Mouse (Mus musculus) gastrocnemius, adult 2 months (tissue): ENCODE results near the gene Slco3a1. TPM values are rescaled to one million over a fixed set of nuclear protein-coding genes. Genes with fewer than 3 reads are reported as not detected.

Experiments
- DNase-seq: peaks from one replicate; pipeline ENCODE4 v3.0.0; 2022
- H3K27ac ChIP-seq: fragments of 200-600 bp; 2 replicates; pipeline ENCODE4 v1.8.1; 2022; ENCODE audit warnings: mild to moderate bottlenecking
- H3K4me3 ChIP-seq: fragments of 200-600 bp; 2 replicates; pipeline ENCODE4 v1.8.1; 2022; ENCODE audit warnings: mild to moderate bottlenecking, moderate library complexity
- CTCF ChIP-seq: fragments of 200-600 bp; IDR thresholded peaks from 2 replicates; pipeline ENCODE4 v1.8.1; 2022; ENCODE audit warnings: antibody characterized with exemption, mild to moderate bottlenecking, moderate library complexity
- intact Hi-C: fragments of 180-260 bp; cut with DNase I; formaldehyde crosslinking; loops from one replicate; pipeline ENCODE4 v1.15.1; 2025
- total RNA-seq, 2 experiments: library from RNA; stranded (reverse); gene quantifications; 2 replicates each; pipeline ENCODE4 v1.2.3; 2021

Slco3a1 gene
- total RNA-seq, 2 experiments from 2014 or later, result 67.1 to 83.8 TPM

DNA sequence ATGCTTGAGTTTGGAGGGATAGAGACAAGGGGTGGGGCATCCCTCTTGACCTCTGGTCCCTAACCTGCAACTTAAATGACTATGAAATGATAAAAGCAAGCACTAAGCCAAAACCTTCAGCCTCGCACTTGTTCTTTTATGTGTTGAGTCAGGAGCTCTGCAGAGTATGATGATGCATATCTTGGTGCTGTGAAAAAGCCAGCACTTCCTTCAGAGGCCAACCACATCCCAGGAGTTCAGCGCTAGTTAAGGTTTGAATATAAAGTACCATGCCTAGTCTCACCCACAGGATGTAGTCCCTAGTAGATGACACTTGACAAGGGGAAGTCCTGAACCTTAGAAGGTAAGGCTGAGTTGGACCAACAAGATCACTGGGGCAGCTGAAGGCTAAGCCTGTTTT is 59.1 kb downstream of the Slco3a1 start:
- no peak for DNase-seq
- H3K4me3 ChIP-seq, result no peak overlapping the region
- TF ChIP-seq CTCF, result no peak
- H3K27ac ChIP-seq, result peak overlapping the region; percentile 5; the same call in 1 of the 2 replicates
- intact Hi-C loops, result no loop called here

DNA sequence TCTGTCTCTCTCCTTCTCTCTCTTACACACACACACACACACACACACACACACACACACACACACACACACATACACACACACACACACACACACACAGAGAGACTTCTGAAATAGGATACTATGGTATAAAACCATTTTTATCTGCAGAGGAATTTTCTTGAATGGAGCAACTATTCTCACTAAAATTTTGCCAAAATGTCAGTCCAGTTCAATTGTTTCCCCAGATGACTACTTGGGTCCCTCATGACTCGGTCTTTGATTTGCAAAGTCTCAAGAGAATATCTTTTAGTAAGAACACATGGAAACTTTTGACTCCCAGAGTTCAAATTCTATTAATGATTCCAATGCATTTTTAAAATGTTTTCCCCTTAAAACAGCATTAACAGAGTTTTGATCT is 60.8 kb downstream of the Slco3a1 start:
- no peak for DNase-seq
- intact Hi-C loops, result no loop called here
- H3K4me3 ChIP-seq, result no peak overlapping the region
- no peak overlapping the region; the same call in 1 of the 2 replicates for H3K27ac ChIP-seq
- no peak for TF ChIP-seq CTCF

DNA sequence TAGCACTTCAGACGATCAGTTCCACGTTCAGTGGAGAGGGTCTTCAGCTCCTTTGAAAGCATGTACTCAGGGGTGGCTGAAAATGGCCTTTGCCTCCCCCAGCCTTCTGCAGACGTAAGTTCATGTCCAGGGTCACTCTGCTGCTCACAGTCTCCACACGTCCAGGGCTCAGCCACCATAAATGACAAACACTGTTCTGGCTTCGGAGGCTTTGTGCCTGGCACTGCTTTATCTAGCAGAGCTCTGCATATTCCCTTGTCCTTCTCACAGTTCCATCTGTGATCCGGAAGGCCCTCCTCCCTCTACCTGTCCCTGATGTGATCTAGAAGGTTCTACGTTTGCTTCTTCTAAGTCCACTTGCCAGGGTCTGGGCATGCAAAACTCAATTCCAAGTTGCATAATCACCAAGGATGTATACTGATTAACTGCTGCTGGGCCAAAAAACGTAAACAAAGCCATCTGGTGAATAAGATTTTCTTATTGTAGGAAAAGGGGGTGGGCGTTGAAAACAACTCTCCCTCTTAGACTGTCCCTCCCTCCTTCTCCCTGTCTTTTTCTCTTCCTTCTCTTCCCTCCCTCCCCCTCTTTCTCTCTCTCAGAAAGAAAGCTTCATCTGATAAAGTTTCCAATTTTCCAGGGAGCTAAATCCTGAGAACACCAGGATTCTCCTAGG is 62.8 kb downstream of the Slco3a1 start:
- intact Hi-C loops, result no loop called here
- no peak for TF ChIP-seq CTCF
- no peak for DNase-seq
- Histone ChIP-seq H3K4me3 (no peak overlapping the region), H3K27ac (no peak overlapping the region)

DNA sequence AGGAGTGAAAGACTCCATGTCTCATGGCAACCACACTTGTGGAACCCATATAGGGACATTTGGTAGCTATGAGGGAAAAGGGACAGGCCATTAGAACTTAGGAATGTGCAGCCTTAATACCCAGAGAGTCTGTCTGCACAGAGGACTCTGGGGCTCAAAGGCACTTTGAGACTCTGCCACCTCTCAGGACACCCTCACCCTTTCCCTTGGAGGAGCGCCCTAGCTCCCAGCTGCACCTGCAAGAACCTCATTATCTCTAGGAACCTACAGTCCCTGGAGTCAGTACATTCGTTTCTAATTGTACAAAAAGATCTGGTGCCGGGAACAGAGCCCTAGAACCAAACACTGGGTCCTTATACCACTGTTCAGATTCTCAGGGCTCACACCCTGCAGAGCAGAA is 66.4 kb downstream of the Slco3a1 start:
- Histone ChIP-seq H3K4me3 (no peak overlapping the region), H3K27ac (no peak overlapping the region)
- intact Hi-C loops, result no loop called here
- TF ChIP-seq CTCF, result no peak
- no peak for DNase-seq

DNA sequence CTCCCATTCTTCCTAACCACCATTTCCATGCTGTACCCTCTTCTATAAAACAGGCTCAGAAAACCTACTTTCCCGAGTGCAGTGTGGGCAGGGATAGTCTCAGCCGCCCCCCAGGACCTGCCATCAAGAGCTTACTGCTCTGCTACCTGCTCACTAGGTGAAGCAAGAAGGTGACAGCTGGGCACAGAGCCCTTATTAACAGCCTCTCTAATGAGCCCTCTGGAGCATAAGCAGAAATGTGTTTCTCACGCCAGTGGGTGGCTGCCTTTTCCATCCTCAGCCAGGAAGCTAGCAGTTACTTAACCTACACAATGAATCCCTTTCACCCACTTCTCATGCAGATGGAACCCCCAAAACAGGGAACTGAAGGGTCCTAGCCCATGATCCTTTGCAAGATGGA is 66.9 kb downstream of the Slco3a1 start:
- intact Hi-C loops, result no loop called here
- H3K4me3 ChIP-seq, result no peak overlapping the region
- H3K27ac ChIP-seq, result no peak overlapping the region
- no peak for DNase-seq
- TF ChIP-seq CTCF, result no peak

DNA sequence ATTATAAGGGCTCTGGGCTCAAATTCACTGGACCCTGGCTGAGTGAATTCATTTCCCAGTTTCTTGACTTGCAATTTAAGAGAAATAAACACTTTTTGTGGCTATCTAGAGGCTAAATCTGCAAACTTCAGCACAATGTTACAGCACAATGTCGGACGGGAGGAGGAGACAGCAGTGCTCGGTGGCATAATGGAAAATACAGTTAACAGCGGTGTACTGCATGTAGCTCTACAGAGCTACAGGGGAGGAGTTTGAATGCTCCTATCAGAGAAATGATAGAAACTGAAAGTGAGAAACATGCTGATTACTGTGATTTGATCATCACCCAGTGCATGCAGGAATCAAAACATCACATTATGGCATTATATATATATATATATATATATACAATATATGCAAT is 68.5 kb downstream of the Slco3a1 start:
- Histone ChIP-seq H3K27ac (no peak overlapping the region), H3K4me3 (no peak overlapping the region)
- DNase-seq, result no peak
- intact Hi-C loops, result no loop called here
- no peak for TF ChIP-seq CTCF

DNA sequence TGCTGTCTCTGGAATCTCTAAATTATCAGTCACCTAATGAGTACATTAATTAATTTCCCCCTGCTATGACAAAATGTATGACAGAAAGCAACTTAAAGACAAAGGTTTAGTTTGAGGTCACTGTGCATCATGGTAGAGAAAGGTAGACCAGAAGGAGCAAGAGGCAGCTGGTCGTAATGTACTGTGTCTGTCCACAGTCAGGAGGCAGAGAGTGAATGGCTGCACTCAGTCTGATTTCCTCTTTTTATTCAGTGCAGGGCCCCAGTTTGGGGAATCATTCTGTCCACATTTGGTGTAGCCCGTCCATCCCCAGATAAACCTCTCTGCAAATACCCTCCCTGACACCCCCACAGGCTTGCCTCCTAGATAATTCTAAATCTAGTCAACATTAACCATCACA is 68.9 kb downstream of the Slco3a1 start:
- TF ChIP-seq CTCF, result no peak
- Histone ChIP-seq H3K27ac (no peak overlapping the region), H3K4me3 (no peak overlapping the region)
- intact Hi-C loops, result no loop called here
- DNase-seq, result no peak

DNA sequence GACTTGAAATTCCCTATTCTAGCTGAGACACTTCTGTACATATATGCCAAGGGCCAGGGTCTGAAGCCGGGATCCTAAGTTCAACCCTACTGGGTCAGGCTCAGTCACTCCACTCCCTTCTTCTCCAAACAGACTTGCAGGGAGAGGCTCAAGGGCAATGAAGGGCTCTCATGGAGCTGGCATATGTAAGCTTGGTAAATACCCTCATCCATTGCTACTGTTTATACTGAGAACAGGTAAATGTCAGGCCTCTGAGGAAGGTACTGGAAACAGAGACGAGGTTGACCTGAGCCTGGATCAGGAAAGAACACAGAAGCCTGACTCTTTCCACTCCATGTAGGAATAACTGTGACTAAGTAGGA is 70.6 kb downstream of the Slco3a1 start:
- no peak overlapping the region for H3K27ac ChIP-seq
- no peak overlapping the region for H3K4me3 ChIP-seq
- TF ChIP-seq CTCF, result no peak
- DNase-seq, result no peak
- intact Hi-C loops, result no loop called here

DNA sequence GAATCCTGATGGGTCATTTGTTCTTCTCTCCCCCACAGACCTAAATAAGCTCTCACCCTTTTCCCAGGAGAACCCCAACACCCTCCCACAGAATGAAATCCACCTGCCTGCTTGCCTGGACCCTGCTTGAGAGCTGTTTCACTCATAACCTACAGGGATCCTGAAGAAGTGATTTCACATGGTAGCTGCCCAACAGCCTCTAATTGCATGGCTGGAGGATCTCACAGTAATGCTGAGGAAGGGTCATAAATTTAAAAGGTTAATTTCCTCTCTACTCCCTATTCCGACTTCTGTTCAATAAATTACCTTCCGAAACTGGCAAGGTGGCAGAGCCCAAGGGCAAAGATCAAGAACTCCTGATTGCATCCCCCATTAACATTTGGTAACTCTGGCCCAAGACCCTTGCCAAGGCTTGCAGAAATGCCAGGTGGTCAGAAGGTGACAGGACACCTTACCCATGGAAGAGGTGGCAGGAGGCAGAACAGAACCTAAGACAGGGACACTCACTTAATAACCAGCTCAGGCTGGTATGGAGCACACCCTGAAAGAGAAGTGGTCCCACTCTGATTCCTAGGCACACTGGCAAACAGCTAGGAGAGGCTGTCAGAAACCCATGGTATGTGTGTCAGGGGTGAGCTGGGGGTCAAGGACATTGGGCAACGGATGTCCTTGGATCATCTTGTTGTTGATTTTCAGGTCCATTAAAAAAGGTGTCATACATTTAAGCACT is 71.1 kb downstream of the Slco3a1 start:
- DNase-seq, result no peak
- H3K4me3 ChIP-seq, result no peak overlapping the region
- intact Hi-C loops, result no loop called here
- TF ChIP-seq CTCF, result no peak
- H3K27ac ChIP-seq, result no peak overlapping the region

DNA sequence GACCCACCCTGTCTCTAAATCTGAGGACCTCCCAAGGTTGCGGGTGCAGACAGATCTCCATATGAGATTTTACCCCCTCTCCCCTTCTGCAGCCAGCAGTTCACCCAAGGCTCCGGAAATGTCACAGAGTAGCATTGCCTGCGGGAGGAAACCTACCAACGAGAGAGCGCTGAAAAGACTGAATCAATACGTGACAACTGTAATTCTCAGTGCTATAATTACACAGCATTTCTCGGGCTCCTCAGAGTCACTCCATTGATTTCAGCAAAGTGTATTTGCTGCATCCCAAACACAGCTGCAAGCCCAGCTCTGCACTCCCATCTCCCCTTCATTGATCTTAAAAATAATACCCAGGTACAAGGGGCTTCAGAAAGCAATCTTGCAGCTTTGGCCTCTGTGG is 82.8 kb downstream of the Slco3a1 start:
- intact Hi-C loops, result no loop called here
- Histone ChIP-seq H3K4me3 (no peak overlapping the region), H3K27ac (no peak overlapping the region)
- no peak for DNase-seq
- TF ChIP-seq CTCF, result no peak

DNA sequence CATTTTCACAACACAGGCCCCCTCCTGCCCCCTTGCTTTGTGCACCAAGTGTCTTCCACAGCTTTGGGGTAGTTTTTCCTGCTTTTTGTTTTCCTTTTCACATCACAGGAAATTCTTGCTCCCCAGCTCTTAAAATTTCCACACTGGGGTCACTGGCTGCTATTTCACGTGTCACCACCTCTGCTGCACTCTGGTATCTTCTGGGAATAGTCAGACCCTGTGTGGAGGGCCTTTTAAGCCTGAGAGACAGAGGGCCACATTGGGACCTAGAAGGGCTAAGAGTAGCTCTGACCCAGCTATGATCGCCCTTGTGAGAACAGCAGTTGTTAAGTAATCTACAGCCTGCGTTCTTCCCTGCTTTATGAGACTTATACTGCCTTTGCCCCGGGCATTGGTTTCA is 87.7 kb downstream of the Slco3a1 start:
- no peak for TF ChIP-seq CTCF
- DNase-seq, result peak; percentile 23
- Histone ChIP-seq H3K27ac (peak overlapping the region; percentile 35; the same call in 1 of the 2 replicates), H3K4me3 (no peak overlapping the region)
- intact Hi-C loops, result no loop called here

DNA sequence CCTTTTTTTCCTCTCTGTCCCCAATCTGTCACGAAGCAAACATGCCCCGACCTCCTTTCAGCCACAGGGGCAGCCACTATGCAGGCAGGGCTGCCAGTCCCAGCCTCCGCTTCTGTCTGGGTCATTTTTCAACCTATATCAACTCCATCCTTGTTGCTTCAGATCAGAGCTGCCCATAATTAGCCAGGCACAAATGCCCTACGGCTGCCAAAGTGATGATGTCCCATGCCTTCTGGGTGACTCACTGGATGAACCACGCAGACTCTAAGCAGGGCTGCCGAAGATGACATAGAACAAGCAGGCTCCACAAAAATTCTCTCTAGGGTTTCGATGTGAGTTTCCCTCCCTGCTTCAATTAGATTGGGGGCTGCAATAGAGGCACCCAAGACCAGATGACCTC is 89.9 kb downstream of the Slco3a1 start:
- peak overlapping the region; percentile 38; the same call in 1 of the 2 replicates for H3K27ac ChIP-seq
- no peak for TF ChIP-seq CTCF
- intact Hi-C loops, result no loop called here
- DNase-seq, result peak; percentile 32
- H3K4me3 ChIP-seq, result no peak overlapping the region

DNA sequence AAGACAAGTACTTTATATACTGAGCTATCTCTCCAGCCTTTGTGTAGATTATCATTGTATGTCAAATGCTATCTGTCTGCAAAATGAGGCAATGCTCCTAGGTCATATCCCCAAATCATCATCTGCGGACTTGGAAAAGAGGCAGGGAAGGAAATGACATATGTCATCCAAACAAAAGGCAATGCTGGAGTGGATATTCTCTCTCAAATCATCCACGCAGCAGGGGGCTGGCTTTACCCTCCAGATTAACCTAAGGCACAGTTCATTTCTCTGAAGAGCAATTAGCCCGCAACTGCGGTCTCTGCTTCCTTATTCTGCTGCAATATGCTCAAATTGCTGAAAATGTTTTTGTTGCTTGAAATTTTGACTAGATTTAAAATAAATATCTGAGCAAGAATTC is 92.1 kb downstream of the Slco3a1 start:
- Histone ChIP-seq H3K27ac (no peak overlapping the region), H3K4me3 (no peak overlapping the region)
- intact Hi-C loops, result no loop called here
- DNase-seq, result no peak
- TF ChIP-seq CTCF, result no peak

DNA sequence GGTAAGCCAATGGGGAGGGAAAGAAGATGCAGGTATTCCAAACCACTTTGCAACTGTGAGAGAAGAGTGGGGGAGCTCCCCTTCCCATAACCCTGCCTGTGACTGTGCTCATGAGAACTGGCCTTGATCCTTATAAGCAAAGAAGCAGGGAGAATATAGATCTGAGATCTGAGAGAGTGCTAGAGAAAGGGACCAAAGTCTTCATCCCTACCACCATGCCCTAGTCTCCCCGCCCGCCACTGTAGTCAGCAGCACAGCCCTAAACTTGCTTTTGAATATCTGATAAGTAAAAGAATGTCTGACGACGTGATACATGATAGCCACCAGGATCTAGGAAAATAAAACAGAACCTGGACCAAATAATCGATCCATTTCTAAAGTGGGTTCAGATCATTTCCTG is 92.8 kb downstream of the Slco3a1 start:
- Histone ChIP-seq H3K27ac (no peak overlapping the region), H3K4me3 (no peak overlapping the region)
- TF ChIP-seq CTCF, result no peak
- intact Hi-C loops, result no loop called here
- DNase-seq, result no peak
